Mouse (Mus musculus): ENCODE data around the gene Lemd2.

DNA sequence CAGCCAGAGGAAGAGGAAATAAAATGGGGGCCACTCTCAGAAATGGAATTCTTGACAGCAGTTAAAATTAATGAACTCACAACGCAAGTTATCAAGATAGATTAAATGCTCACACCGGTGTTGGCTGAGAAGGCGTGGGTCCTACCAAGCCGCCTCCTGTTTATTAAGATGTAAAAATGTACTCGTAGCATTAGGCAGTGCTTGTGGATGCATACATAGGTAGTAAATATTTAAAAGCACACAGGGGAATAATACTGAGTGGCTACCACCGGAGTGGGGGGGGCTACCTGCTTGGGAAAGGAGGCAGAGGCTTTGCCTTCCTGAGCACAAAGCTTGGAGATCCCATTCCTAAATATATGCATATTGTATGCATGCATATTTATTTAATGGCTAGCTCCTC lies 46.9 kb upstream of the Lemd2 start:
- TF ChIP-seq CTCF (IDR thresholded peaks at IDR 0.05; ENCODE audit: low read depth) (no peak), EP300 (IDR thresholded peaks at IDR 0.05; ENCODE audit: low read depth) (no peak)

All from liver, embryonic 14.5 days (tissue).